Mouse (Mus musculus) ES-Bruce4 (cell line): Measurements from ENCODE around the gene Ints1.

ENCODE experiments used
- CTCF ChIP-seq: IDR thresholded peaks from one replicate; pipeline ENCODE4 v1.8.1; 2011; ENCODE audit warnings: low read depth, low read length
- POLR2A ChIP-seq: IDR thresholded peaks from one replicate; pipeline ENCODE4 v1.8.1; 2011; ENCODE audit warnings: low read length; ENCODE audit not compliant: insufficient read depth

GRCm38 (mm10) chr5:139813126-139813490, 37.6 kb upstream of the Ints1 start:
- no peak for TF ChIP-seq CTCF
- no peak for TF ChIP-seq POLR2A
